Mouse (Mus musculus) thymus, adult 2 months (tissue): ENCODE results near the gene Fam166a.

Source experiments
- CTCF ChIP-seq: fragments of 200-500 bp; IDR thresholded peaks from 2 replicates; pipeline ENCODE4 v1.5.1; 2012; ENCODE audit warnings: mild to moderate bottlenecking, control low read depth, low read length, moderate library complexity, borderline replicate concordance; ENCODE audit not compliant: control insufficient read depth, poor library complexity, insufficient read depth; ENCODE audit errors: extremely low read depth
- POLR2A ChIP-seq: fragments of 200-500 bp; IDR thresholded peaks from 2 replicates; pipeline ENCODE4 v1.6.1; 2012; ENCODE audit warnings: mild to moderate bottlenecking, low read length, control low read depth, moderate library complexity; ENCODE audit not compliant: control insufficient read depth, poor library complexity, insufficient read depth; ENCODE audit errors: extremely low read depth

GRCm38 (mm10) chr2:25211121-25211670 is 7.3 kb upstream of the Fam166a start, which contains the start of gene Nelfb:
- TF ChIP-seq POLR2A (peak; percentile 66; the same call in 1 of the 2 replicates), CTCF (no peak)
